Mouse (Mus musculus): ENCODE results near the gene Kif13a.

The Kif13a gene

DNA sequence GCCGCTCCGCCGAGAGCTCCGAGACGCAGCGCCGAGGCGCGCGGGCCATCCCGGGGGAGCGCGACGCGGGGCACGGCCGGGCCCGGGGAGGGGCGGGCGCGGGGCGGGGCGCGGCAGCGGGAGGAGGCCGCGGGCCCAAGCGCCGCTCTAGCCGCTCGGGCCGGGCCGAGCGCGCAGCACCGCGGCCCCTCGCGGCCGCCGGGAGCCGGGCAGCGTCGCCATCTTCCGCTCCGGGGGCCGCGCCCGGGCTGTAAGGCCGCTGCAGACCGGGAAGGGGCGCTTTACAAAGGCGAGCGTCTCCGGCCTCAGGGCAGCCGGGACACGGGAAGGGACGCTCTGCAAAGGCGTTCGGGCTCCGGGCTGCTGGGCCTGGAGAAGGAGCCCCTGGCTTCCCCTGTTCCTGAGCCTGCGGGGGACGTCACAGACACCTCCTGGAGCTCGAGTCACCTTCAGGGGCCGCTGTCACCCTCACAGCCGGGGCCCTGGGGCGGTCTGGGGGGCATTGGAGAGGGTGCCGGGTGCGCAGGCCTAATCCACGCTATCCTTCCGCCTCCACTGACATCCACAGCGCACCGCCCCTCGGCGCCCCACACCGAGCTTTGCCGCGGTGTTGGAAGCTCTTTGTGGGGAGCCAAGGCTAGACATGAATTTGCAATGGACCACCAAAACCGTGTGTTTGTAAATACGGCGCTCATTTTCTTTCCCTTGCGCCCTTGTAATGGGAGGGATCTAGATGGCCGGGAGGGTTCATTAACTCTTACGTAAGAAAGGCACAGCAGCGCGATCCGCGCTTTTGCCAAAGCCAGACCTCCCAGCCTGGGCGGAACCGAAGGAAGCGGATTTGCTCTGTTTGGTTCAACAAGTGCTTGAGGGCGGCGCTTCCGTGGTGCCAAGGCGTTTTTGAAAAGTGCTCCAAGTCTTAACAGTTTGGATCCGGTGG lies at the start of gene Kif13a:
Gene Kif13a (minus strand): TSS at position 149 of the 940 bp plus-strand sequence.
- DNase-seq (ENCODE audit: low spot score in 2 of 2): peak; percentile 83 to 94

DNA sequence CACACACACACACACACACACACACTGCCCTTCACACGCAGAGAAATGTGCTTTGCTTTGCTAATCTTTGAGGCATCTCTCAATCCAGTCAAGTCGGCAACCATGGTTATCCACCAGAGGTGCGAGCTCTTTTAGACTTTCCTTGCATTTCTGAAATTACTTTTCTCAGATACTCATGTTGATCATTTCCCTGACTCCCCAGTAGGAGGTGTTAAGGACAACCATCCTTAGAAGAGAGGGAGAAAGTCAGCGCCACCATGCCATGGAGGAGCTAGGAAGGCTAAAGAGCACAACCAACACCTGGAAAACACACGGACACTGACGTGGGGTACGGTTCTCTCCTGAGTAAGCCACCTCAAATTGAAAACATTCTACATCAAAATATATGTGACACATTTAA lies 46.9 kb upstream of the Kif13a start:
- no peak for DNase-seq (ENCODE audit: low spot score in 2 of 2)

DNA sequence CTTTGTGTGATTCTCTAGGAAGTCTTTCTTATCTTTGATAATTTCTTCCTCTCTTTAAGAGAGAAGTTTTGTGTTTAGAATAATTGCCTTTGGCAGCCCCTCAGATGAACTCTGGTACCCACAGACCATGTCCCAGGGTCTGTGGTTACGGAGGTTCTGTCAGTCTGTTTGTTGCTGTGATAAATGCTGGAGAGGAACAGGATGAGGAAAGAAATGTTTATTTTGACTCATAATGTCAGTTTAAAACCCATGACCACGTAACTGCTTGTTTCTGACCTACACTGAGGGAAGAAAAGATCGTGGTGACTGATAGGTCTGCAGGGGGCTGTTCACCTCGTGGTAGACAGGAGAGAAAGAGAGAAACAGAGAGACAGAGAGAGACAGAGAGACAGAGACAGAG lies 46.3 kb upstream of the Kif13a start:
- no peak for DNase-seq (ENCODE audit: low spot score in 2 of 2)

DNA sequence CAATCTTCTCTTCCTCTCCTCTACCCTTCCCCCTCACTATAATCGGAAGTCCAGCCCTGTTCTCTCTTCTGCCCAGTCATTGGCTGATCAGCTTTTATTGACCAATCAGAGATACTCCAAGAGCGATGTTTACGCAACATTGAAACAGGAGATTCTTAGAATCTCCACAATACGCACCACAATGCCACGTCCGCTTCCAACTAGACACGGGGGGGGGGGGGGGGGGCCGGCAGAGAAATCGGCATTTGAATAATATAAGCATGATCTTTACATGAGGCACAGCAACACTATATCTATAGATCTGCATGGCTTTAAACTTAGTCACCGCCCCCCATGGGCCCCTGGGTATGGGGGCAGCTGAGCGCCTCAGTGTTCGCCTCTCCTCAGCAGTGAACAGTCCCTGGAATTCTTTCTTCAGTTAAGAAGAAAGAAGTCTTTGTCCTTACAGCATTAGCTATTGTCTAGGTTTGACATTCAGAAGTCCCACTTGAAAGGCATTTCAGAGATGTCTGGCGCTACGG lies 45.4 kb upstream of the Kif13a start:
- no peak for DNase-seq (ENCODE audit: low spot score in 2 of 2)

DNA sequence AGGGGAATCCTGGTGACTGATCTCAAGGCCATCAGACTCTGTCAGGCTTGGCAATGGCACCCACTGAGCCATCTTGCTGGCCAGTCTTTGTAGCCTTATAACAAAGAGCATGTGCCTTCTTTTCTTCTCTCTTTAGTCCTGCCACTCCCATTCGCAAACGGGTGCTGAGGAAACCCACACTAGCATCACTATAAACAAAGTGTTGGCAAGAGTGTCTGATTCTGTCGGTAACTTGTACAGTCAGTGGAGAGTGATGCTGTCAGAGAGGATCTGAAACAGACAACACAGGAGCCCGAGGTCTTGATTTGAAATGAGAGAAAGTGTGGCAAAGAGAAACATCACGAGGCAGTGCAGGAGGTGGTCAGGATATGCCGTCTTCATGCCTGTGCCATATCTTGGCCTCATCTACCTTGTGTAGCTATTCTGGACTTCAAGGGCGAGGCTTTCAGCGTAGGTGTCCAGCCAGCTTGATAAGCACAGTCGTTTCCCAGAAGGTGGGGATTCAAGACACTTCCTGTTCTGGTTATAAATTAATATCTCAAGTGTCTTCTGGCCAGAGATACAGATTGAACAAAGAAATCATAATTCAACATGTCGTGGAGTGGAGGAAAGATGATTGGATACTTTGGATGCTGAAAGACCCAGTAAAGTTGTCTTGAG lies 40.7 kb upstream of the Kif13a start:
- DNase-seq (ENCODE audit: low spot score in 2 of 2): no peak

DNA sequence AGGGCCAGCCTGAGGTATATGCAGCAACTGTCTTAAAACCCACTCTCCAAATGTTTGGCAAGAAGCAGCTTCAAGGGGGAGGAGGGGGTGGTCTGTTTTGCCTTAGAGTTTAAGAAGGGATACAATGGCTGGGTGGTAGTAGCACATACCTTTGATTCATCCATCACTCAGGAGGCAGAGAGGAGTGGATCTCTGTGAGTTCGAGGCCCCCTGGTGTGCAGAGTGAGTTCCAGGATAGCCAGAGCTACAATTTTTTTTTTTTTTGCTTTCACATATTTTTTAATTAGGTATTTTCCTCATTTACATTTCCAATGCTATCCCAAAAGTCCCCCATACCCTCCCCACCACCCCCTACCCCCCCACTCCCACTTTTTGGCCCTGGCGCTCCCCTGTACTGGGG lies 39.0 kb upstream of the Kif13a start:
- DNase-seq (ENCODE audit: low spot score in 2 of 2): no peak

DNA sequence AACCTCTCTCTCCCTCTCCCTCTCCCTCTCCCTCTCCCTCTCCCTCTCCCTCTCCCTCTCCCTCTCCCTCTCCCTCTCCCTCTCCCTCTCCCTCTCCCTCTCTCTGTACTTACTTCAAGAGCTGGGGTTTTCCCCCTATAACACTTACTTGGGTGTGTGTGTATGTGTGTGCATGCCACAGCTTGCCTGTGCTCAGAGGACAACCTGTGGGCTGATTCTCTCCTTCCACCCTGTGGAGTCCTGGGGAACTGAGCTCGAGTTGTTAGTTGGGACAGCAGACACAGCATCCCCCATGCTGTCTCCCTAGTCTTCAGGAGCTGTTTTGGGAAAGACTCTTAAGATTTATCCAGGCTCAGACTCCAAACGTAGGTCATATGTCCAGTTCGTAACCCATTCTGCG lies 37.6 kb upstream of the Kif13a start:
- DNase-seq (ENCODE audit: low spot score in 2 of 2): no peak

DNA sequence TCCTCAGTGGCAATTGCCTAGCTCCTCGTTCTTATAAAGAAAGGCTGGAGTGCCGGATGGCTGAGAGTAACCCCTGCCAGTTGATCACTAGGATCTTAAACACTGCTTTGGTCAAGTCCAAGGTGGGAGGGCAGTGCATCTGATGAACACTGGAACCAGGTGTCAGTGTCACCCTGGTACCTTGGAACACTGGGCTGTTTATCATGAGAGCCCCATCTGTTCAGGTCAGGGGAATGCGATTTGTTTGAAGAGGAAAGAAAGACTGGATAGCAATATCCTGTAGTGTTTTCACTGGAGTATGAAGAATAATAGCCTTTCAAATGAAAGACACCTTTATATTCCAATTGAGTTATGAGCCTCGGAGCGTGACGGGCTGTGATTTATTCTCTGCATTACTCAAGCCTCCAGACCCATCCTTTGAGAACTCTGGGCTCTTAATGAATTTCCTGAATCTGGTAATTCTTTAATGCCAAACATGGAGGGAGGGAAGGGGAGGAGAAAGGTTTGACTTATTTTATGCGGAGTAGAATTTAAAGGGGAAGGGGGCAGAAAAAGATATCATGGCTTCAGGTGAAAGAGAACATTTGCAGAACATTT lies 31.3 kb upstream of the Kif13a start:
- no peak for DNase-seq (ENCODE audit: low spot score in 2 of 2)

DNA sequence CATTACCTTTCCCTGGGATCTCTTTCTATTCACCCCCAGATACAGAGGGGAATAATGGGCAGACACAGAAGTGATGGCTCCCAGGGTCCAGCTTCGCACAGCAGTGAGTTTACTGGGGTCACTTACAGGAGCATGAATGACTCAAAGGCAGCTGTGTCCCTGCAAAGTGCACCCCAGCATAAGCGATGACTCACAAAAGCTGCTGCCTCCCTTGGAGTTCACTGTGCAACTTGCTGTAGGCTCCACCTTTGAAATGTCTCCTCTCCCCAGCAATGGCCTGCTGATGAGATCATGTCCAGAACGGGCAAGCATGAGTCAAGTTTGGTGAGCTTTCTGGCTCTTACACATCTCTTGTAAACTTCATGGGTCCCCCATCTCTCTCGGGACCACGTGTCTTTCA lies 29.5 kb upstream of the Kif13a start:
- no peak for DNase-seq (ENCODE audit: low spot score in 2 of 2)

DNA sequence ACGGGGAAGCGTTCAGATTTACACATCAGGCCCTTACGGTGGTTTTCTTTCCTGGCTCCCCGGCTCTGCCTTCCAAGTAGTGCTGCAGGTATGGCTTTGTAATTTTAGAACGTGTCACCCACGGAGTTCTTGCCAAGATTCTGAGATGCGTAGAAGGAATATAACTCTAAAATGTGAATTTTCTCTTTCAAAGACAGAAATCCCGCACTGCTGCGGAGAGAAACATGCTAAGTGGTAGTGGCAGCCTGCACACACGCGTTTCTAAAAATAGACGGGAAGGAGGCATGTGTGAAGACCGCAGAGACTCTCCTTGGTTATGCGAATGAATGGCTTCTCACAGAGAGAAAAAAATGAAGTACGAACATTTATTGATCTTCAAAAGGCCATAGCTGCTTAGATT lies 21.5 kb upstream of the Kif13a start:
- DNase-seq (ENCODE audit: low spot score in 2 of 2): peak in 1 of 2 experiments; percentile 9

DNA sequence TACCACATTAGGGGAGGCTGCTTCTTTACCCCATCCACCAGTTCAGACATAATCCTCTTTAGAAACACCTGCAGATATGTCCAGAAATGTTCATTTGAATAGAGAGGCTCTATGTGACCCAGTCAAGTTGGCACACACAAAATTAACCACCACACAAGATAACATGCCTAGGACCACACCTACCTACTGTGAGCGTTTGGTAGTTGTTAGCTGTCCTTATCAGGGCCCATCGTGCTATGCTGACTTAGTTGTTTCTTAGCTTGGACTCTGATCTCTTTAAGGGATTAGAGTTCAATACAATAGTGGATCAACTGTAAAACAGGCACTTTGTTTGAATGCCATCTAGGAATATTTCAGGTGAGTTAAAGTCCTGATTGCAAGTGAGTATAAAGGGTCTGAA lies 20.1 kb upstream of the Kif13a start:
- DNase-seq (ENCODE audit: low spot score in 2 of 2): no peak

DNA sequence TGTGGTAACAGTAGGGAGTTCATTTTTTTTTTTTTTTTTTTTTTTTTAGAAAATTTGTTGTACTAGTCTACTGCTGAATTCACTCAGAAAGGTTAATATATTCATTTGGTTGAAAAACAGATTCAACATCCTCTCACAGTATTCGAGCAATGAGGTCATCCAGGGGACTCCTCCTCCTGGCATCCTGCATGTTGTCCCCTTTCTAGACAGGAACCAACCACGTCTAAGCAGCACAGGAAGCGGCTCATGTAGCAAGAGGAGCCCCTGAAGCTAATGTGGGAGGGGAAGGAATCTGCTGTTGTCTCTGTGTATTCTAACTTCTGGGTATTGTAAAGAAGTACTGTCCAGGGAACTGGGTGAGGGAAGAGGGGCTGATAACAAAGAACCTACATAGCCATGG lies 18.4 kb upstream of the Kif13a start:
- DNase-seq (ENCODE audit: low spot score in 2 of 2): no peak

DNA sequence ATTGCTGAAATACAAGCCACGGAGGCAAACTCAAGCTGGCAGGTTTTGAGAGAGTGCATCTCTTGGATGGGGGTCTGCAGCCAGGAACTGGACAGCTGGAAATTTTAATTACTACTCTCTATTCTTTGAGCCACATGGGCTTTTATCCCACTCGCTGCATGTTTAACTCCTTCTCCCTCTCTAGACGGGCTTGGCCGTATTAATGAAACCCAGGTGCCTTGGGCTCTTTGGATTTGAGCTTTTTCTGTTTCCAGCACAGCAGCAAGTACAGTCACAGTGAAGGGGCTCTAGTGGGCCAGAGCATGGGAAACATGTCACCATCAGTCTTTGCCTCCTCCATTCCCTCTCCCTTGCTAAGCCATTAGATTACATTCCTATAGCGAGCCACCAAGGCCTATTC lies 16.4 kb upstream of the Kif13a start:
- no peak for DNase-seq (ENCODE audit: low spot score in 2 of 2)

DNA sequence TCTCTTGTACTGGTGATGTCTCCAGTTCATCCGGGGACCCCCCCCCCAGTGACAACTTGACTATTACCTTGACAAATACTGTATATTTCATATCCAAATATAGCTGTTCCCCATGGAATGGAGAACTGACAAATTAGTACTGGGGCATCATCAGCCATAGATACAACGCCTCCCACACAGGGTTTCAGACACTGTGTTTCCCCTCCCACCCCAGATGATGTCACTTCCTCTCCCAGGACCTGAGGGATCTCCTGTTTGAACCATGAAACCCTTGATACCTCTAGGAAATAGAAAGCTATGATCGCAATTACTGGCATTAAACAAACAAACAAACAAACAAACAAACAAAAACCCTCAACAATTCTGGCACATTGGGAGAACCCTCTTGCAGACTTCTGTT lies 15.6 kb upstream of the Kif13a start:
- DNase-seq (ENCODE audit: low spot score in 2 of 2): no peak

DNA sequence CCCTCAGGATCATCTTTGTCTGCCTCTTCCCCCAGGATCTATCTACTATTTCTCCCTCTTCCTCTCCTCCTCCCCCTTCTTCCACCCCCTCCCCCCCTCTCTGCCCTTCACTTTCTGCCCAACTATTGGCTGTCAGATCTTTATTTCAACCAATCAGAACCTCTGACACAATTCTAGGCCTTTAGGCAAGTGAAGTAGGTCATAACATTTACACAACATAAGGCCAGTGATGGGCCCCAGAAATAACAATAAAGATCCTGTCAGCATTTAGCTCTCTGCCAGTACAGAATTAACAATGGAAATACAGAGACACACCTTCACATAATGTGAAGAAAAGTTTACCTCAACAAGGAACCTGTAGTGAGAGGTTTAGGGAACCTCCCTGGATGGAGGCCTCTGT lies 13.6 kb upstream of the Kif13a start:
- DNase-seq (ENCODE audit: low spot score in 2 of 2): no peak

DNA sequence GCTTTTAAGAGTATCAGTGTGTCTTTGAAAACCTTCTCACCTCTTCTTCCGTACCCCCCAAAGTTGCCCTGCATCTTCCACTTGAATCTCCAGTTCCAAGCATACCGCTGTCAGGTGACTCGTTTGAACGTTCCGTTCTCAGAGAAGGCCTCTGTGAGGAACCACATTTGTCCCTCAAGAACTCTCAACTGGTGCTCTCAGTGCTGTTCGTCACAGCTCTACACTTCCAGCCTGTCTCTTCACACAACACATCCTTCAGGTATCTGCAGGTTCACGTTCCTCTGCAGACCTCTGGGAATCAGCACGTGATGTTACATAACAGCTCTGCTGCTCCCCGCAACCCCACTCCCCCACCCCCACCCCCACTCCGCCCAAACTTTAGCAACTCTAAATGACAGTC lies 4.4 kb upstream of the Kif13a start:
- no peak for DNase-seq (ENCODE audit: low spot score in 2 of 2)

DNA sequence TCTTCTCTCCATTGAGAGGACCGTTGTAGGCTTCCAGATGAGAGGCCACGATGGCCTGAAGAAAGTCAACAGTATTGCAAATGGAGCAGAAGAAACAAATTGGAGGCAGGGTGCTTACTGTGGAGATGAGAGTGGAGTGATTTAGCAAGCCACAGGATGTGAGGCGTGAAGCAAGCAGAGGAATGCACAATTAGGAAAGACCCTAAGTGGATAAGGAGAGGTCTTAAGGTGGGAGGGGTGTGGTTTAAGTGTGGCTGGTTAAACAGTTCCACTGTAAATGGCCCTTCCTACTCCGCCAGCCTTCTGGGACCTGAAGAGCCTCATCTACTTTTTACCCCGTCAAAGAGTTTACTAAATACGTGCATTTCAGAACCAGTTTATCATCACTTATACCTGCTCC lies 3.2 kb upstream of the Kif13a start:
- DNase-seq (ENCODE audit: low spot score in 2 of 2): no peak

DNA sequence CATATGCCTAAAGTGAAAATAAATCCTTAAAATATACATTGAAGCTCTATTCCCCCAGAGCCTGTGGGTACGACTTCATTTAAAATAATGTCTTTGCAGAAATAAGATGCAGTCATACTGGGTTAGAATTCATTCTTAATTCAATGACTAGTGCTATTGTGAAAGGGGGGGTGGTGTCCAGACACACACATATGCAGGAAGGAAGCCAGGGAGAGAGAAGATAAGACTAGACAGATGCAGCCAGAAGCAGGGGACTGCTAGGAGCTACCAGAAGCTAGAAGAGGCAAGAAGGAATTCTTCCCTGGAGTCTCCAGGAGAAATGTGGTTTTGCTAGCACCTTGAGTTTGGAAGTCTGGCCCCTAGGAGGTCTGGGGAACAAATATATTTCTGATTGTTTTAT lies 2.4 kb upstream of the Kif13a start:
- DNase-seq (ENCODE audit: low spot score in 2 of 2): no peak

DNA sequence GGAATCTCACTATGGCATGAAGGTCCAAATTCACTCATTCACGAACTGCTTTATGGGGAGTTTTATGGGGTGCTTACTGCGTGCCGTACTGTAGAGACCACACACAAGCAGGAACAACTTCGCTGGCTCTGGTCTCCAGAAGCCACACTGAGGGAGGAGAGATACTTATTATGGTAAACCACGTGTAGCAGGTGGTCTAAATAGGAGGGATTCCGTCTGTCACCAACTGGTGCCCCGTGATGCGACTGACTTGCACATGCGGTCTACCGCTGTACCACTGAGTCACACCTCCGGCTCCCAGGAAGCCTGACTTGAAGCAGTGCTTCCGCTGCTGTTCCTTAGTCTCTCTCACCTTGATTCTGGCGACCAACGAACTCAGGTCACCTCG lies 986 bp upstream of the Kif13a start:
- no peak for DNase-seq (ENCODE audit: low spot score in 2 of 2)

DNA sequence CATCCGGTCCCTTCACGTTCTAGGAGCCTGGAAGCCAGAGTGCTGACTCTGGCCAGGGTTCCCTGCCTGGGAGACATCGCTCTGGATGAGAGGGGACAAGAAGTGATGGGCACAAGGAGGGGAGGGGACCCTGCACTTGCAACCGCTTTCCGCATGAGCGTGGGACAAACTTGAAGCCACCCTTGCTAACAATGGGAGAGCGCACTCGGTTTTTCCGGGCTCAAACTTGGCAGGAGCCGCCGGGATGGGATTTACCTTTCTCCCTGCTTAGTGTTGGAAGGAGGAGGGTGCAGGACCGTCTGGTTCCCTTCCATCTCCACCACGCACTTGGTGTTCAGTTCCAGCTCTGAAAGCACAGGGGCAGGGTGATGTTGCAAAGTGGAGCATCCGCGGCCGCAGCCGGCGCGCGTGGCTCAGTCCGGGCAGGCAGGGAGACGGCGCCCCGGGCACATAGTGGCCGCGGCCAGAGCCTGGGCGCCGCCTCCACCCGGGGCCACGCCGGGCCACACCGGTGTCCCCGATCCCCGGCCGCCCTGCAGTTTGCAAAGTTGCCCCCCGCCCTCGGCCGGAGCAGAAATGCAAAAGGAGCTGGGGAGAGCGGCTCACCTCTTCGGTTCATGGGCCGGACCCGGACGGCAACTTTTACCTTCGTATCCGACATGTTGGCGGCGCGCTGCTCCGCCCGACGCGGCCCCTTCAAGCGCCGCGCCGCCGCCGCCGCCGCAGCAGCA lies 541 bp downstream of the Kif13a start:
- peak in 1 of 2 experiments; percentile 52 for DNase-seq (ENCODE audit: low spot score in 2 of 2)

DNA sequence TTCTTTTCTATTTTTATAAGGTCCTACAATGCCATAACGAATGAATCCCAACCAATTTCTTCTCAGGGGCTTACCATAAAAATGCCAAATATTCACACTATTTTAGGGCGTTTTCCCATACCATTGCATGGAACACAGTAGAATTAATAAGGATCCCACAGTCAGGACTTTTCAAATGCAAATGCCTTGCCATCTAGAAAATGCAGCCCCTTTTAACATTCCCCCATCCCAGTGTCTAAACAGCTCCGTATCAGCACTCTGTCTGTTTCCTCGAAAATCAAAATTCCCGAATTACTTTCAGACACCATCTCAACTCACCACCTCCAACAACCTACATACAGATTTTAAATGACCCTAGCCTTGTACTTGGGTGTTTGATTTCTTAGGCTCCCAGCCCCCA lies 1.3 kb downstream of the Kif13a start:
- no peak for DNase-seq (ENCODE audit: low spot score in 2 of 2)

DNA sequence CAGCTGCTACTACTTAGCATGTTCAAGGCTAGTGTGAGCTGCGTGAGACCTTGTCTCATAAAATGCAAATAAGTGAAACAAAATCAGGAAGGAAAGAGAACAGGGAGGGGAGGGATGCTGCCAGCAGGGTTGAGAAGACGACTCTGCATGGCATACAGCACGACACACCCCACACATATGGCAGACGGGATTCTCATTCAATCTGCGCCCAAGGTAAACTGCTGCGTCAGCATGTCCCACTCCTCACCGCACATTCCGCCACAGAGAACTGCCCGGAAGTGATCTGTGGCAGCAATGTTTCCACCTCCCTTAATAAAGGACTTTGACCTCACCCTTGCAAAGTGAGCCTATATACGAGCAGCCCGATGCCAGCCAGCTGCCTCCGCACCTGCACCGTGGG lies 4.0 kb downstream of the Kif13a start:
- no peak for DNase-seq (ENCODE audit: low spot score in 2 of 2)
